Mouse (Mus musculus): ENCODE results near the gene Ifnl3.
"Not testable (repeated sequence)": the region's sequence is repeated elsewhere in the genome, so short reads cannot be mapped to it uniquely, and the experiment has no call there.

The Ifnl3 gene

DNA sequence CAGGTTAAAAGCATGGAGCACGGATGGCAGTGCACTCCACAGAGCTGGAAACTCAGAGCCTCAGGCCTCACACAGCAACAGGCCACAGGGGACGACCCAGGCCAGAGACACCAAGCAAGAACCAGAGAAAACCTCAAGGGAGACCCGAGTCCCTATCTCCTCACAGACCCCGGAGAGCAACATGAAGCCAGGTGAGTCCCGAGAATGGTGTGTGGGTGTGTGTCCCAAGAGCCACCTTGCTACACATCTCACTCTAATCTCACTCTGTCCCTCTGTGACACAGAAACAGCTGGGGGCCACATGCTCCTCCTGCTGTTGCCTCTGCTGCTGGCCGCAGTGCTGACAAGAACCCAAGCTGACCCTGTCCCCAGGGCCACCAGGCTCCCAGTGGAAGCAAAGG is at the start of gene Ifnl3:
TSS of gene Ifnl3 (plus strand) at position 301 of the 400 bp plus-strand sequence.
- not testable (repeated sequence) for ATAC-seq (ENCODE audit: insufficient number of reproducible peaks, low FRiP score, low TSS enrichment)

DNA sequence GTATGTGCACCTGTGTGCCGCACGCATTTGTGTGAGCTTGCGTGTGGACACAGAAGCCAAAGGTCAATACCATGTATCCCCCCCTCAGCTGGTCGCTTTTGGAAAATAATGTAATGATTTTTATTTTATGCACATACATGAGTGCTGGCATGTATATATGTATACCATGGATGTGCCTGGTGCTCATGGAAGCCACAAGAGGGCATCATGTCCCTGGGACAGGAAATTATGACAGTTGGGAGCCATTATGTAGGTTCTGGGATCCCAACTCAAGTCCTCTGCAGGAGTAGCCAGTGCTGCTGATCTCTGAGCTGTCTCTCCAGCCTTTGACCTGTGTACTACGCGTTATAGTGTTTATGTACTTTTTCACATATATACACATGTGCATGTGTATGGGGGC is 46.4 kb upstream of the Ifnl3 start:
- no peak for ATAC-seq (ENCODE audit: insufficient number of reproducible peaks, low FRiP score, low TSS enrichment)

DNA sequence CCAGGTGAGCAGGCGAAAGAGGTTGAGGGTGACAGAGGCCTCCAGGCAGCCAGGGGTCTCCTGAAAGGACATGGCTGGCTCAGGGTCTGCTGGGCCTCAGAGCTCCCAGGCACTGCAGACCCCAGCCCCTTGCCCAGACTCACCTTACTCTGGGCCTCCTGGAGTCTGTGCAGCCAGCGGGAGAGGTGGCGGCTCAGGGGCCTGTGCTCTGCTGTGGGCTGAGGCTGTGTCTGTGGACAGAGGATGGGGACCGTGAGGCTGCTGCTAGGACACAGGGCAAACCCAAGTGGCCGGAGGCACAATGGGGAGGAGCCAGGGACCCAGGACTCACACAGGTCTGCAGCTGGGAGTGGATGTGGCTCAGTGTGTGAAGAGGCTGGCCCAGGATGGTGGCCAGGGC is 45.3 kb upstream of the Ifnl3 start:
- no peak for ATAC-seq (ENCODE audit: insufficient number of reproducible peaks, low FRiP score, low TSS enrichment)

DNA sequence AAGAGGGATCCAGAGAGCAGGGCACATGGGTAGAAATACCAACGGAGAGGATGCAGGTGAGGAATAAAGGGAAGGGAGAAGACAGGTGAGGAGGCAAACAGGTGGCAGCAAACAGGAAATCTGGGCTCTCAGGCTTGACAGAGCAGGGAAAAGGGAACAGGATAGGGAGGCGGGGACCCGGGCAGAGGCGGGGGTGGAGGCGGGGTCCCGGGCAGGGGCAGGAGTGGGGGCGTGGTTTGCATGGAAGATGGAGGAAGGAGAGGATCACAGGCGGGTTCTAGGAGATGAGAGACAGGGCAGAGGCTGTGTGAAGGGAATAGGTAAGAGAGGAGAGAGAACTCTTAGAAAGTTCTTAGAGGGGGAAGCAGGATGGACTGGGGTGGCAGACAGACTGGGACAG is 43.8 kb upstream of the Ifnl3 start:
- no peak for ATAC-seq (ENCODE audit: insufficient number of reproducible peaks, low FRiP score, low TSS enrichment)

DNA sequence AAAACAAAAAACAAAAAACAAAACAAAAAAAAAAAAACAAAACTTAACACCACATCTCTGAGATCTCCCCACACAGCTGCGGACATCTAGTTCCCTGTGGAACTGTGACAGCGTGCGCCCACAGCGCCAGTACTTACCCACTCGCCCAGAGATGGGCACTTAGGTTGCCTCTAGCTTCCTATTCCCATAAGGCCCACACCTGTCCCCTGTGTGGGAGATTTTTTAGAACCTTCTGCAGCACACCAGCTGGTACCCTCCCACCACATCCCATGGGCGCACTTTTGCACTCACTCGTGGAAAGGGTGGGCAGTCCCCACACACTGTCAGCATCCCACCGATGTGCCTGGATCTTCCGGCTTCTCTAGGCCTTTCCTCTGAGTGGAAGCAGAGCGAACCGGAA is 39.8 kb upstream of the Ifnl3 start:
- ATAC-seq (ENCODE audit: insufficient number of reproducible peaks, low FRiP score, low TSS enrichment), result no peak

DNA sequence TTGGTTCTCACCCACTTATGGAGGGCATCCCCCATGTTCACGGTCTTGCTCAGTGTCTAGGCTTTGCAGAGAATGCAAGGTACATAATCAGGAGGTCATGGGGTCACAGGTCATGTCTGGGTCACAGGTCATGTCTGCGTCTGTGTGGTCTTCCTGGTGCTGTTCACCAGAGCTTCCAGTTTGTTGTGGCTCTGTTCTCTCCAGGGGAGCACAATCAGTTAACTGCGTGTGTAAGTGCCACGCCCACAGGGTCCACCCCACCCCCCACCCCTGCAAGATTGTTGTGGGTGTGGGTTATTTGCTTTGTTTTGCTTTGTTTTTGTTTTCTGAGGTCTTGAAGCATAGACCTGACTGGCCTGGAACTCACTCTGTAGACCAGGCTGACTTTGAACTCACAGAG is 38.4 kb upstream of the Ifnl3 start:
- no peak for ATAC-seq (ENCODE audit: insufficient number of reproducible peaks, low FRiP score, low TSS enrichment)

DNA sequence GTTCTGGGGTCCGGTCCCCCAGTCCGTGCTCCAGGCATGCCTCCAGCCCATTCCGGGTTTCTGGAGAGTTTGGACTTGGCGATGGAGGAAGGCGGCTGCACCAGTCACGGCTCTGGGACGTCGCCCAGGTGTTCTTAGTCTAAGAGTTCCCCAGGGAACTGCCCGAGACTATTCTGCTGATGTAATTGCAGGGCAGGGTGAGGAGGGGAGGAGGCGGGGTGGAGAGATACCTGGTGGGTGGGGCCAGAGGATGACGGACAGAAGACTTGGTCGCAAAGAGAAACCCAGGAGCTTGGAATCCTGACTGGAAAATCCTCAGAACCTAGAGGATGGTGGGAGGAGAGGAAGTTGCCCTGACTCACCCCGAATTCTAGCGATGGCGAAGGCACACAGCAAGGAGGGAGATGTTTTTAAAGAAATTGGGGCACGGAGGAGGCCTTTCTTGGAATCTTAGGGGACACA is 34.6 kb upstream of the Ifnl3 start:
- ATAC-seq (ENCODE audit: insufficient number of reproducible peaks, low FRiP score, low TSS enrichment), result no peak

DNA sequence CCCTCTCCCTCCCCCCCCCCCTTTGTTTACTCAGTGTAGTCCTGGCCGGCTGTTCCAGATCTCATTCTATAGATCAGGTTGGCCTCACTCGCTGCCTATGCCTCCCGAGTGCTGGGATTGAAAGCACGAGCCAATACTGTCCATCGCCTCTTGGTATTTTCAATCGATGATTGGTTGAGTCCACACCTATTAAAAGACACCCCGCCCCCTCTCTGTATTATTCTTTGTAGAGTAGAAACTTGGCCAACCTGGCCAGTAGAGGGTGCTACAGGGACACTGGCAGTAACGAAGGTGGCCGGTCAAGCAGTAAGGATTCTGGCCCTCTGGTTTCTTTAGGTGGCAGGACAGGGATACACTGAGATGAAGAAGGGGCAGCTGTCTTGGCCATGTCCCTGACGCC is 32.2 kb upstream of the Ifnl3 start:
- peak; percentile 81 for ATAC-seq (ENCODE audit: insufficient number of reproducible peaks, low FRiP score, low TSS enrichment)

DNA sequence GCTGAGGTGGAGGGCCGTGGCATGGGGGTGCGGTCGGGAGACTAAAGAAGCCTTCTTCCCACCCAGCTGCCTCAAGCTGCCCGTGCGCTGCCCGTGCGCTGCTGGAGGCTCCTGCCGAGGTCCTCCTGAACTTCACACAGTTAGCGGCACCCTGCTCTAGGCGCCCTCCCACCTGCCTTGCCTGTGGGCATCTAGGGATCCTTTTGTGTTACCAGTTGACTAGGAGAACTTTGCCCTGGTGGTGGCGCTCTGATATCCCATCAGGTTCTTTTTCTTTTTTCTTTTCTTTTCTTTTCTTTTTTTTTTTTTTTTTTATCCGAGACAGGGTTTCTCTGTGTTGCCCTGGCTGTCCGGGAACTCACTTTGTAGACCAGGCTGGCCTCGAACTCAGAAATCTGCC is 31.7 kb upstream of the Ifnl3 start:
- no peak; the same call in 1 of the 2 replicates for ATAC-seq (ENCODE audit: insufficient number of reproducible peaks, low FRiP score, low TSS enrichment)

DNA sequence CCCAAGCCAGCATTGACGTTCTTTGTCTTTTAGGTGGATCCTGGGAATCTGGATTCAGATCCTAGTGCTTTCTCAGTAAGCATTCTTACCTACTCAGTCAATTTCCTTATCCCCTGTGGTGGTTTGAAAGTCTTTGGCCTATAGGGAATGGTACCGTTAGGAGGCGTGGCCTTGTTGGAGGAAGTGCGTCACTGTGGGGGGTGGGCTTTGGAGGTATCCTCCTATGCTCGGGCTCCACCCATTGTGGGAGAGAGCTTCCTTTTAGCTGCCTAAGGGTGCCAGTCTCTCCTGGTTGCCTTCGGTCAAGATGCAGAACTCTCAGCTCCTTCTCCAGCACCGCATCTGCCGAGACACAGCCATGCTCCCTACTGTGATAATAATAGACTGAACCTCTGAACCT is 30.3 kb upstream of the Ifnl3 start:
- no peak for ATAC-seq (ENCODE audit: insufficient number of reproducible peaks, low FRiP score, low TSS enrichment)

DNA sequence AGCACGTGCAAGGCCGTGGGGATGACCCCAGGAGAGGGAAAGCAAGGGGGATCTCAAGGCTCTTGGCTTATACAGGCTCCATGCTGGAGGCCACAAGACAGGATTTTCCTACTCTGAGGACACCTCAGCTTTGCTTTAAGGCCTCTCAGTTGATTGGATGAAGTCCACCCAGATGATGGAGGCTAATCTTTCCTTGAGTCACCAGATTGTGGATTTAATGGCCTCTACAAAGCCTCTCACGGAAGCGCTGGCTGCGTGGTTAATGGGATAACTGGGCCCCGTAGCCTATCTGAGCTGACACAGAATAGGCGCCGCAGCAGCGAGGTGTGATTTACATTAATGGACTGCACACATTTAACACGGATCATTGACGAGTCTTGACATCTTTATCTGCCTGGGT is 27.2 kb upstream of the Ifnl3 start:
- no peak for ATAC-seq (ENCODE audit: insufficient number of reproducible peaks, low FRiP score, low TSS enrichment)

DNA sequence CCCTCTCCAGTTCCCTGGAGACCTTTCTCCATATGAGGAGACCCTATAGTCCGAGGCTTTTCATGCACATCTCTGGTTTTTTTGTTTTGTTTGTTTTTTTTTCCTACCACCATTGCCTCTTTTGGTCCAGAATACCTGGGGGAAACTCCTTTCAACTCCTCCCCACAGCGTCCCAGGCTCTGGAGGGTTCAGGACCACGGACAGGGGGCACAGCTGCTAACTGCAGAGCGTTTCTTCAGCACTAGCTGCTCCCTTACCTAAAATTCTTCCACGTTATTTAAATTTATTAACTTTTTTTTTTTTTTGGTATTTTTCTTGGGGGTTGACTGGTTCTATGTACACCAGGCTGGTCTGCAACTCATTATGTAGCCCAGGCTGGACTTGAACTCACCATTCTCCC is 17.1 kb upstream of the Ifnl3 start:
- ATAC-seq (ENCODE audit: insufficient number of reproducible peaks, low FRiP score, low TSS enrichment), result no peak

DNA sequence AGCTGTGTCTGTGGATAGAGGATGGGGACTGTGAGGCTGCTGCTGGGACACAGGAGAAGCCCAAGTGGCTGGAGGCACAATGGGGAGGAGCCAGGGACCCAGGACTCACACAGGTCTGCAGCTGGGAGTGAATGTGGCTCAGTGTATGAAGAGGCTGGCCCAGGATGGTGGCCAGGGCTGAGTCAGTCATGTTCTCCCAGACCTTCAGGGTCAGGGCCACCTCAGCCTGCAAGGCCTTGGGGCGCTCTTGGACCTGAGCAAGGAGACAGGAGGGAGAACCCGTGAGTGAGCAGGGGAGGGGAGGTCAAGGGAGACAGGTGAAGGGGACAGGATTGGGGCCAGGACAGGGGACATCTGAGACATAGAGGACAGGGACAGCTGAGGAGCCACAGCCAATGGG is 13.5 kb upstream of the Ifnl3 start:
- ATAC-seq (ENCODE audit: insufficient number of reproducible peaks, low FRiP score, low TSS enrichment), result not testable (repeated sequence)

DNA sequence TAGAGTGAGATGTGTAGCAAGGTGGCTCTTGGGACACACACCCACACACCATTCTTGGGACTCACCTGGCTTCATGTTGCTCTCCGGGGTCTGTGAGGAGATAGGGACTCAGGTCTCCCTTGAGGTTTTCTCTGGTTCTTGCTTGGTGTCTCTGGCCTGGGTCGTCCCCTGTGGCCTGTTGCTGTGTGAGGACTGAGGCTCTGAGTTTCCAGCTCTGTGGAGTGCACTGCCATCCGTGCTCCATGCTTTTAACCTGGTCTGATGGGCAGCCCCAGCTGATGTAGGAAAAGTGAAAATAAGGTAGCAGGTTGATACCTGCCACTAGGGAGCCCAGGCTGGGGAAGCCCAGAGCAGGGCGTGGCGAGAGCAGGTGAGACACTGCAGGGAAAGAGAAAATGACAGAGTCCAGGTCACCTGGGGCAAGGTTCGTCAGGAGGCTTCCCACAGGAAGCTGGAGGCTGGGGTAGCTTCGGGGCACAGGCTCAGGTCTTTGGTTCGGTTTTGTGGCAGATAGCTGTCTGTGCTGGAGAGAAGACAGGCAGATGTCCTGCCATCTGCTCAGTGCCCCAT is 12.1 kb upstream of the Ifnl3 start, which contains the start of gene Ifnl2:
TSS of gene Ifnl2 (minus strand) at position 51 of the 570 bp plus-strand sequence.
- not testable (repeated sequence) for ATAC-seq (ENCODE audit: insufficient number of reproducible peaks, low FRiP score, low TSS enrichment)

DNA sequence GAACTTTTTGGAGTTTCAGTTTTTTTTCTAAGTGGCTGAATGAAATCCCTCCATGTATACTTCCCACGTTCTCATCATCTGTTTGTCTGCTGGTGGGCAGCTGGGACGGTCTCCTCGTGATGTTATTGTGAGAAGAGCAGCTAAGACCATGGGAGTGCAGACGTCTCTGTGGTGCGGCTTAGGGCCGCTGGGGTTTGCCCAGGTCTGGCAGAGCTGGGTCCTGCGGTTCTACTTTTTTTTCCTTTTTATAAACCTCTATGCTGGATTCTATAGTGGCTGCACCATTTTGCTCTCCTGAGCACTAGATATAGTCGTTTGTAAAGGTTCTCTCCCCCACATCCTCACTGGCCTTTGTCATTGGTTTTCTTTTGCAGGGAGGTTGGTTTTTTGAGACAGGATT is 11.2 kb upstream of the Ifnl3 start:
- no peak for ATAC-seq (ENCODE audit: insufficient number of reproducible peaks, low FRiP score, low TSS enrichment)

DNA sequence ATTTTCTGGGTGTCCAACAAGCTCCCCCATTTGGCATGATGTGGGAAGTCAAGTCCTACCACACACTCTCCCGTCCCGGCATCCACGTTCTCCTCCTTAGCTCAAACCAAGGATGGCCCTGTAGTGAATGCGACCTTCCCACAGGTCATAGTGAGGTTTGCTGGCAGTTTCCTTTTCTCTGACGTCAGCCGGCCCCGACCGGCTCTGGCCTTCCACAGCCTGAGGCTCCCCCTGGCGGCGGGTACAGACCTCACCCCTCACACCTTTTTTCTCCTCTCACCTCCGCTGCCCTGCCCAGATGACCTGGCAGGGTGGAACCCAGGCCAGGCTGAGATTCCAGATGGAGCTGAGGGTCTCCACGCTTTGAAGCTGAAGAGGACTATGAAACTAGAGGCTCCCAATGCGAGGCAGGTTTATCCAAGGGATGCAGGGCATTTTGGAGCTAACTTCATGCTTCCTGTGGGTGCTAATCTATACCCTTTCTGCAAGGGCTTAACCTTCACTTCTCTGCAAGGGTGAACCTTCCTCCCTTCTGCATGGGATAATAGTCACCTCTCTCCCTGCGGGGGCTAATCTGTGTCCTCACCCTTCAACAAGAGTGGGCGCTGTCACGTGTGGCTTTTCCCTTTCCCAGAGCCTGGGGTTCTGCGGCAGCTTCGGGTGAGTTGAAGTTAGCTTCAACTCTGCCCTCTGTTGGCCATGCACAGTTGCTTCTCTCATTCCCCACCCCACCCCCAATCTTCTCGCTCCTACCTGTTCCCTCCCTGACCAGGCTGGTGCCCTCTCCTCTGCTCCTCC is 5.5 kb downstream of the Ifnl3 start:
- no peak for ATAC-seq (ENCODE audit: insufficient number of reproducible peaks, low FRiP score, low TSS enrichment)

DNA sequence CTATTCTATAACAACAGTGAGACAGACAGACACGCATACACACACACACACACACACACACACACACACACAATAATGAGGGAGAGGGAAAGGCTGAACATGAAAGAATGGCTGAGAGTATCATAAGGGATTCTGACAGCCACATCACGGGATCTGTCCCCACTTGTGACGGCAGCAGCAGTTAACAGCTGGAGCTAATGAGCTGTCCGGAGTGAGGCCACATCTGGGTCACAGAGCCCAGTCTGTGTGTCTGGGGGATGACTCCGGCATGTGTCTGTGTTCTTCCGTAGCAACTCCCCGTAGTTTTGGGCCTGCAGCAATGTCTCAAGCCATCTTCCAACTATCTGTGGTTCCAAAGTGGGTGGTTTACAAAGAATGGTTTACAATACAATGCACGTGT is 9.4 kb downstream of the Ifnl3 start:
- ATAC-seq (ENCODE audit: insufficient number of reproducible peaks, low FRiP score, low TSS enrichment), result no peak

DNA sequence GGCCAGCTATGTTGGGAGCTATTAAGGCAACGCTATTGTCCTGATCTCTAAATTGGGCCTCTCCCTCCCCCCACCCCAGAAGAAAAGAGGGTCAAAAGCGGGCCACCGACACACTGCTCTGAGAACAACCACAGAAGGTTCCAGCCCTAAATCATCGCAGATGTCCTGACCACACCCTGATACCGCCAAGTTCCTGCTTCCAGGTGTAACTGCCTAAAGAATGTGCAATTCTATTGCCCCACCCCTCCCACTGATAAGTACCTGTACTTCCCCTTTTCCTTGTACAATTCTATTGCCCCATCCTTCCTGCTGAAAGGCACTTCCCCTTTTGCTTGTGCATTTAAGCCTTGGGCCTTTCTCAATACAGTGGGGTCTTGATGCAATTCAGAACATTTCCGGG is 16.2 kb downstream of the Ifnl3 start:
- ATAC-seq (ENCODE audit: insufficient number of reproducible peaks, low FRiP score, low TSS enrichment), result not testable (repeated sequence)

DNA sequence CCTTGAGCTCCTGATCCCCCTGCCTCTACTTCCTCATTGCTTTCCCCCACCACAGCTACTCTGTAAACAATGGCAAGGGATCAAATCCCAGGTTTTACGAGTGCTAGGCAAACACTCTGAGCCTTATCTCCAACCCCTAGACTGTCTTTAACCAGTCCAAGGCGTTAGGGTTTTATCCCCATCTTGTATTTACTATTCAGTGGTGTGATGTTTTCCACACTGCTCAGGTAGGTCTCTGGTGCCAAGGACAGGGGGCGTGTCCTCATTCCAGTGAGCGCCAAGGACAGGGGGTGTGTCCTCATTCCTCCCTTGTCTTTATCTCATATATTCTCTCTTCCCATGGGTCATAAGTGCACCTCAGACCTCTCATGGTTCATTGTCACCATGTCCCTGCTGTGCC is 17.9 kb downstream of the Ifnl3 start, which contains the start of gene Sycn:
TSS of gene Sycn (plus strand) at position 360 of the 400 bp plus-strand sequence.
- no peak for ATAC-seq (ENCODE audit: insufficient number of reproducible peaks, low FRiP score, low TSS enrichment)

DNA sequence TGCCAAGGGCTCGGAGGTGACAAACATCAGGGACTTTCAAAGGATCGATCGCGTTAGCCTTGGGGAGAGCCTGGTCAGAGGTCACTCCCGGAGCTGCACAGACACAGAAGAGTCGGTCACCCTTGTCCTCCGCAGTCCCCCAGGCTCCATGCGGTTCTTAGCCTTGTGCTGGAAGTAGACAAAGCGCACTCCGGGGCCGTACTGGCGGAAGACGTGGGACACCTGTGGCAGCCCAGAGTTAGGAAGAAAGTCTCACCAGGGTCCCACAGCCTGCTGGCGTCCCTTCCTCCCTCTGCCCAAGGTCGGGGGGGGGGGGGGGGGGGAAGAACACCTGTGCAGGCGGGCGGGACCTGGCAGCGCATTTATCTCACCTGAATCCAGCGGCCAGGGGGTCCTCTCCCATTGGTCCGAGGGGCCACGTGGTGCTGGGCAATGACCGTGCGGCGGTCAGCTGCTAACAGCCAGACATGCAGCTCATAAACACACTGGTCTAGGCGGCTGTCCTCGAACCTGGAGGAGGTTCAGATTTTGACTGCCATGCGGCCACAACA is 21.5 kb downstream of the Ifnl3 start:
- ATAC-seq (ENCODE audit: insufficient number of reproducible peaks, low FRiP score, low TSS enrichment), result no peak

DNA sequence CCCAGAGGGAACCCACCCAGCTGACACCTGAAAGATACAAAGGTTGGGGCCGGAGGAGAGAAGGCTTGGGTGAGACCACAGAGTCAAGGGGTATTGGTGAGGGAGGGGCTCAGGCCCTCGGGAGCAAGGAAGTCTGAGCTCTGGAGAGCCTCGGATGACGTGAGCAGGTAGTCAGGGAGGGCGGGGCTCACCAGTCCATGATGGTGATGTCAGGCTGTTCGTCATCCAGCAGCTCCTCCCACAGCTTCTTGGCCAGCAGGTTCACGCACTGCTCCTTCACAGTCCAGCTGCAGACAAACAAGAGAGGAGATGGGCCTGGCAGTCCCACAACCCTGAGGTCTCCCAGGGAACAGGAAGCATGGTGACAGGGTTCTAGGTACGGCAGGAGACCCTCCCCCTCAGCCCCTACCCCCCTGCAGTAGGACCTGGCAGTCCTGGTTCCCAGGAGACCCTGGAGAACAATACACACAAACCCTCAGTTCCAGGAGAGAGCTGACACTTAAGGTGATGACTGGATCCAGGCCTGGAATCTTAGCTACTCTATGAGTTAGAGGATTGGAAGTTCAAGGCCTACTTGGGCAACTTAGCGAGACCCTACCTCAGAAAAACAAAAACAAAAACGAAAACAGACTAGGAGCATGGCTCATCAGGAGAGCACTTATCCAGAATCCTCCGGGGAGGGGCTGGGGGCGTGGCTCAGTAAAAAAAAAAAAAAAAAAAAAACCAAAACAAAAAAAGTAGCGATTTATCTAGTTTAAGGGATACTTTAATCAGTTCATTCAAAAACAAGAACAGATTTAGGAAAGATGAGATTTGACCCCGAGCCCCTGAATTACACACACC is 22.6 kb downstream of the Ifnl3 start:
- no peak for ATAC-seq (ENCODE audit: insufficient number of reproducible peaks, low FRiP score, low TSS enrichment)
